Mouse (Mus musculus): ENCODE data around the gene Fbxl7. TPM values are rescaled to one million over a fixed set of nuclear protein-coding genes. Genes with fewer than 3 reads are reported as not detected.

The Fbxl7 gene
- polyA plus RNA-seq, 1 experiment from 2014 or later, result 9.3 TPM

- Histone ChIP-seq H3K27me3 (replicated peaks; ENCODE audit: control insufficient read depth, insufficient read depth, low read length) (no peaks in the 10 kb centered on the region), H3K9me3 (ENCODE audit: control insufficient read depth, low read length) (no peaks in the 10 kb centered on the region), H3K9ac (ENCODE audit: low read depth, low read length) (no peak overlapping the region), H3K4me1 (replicated peaks; ENCODE audit: control insufficient read depth, insufficient read depth, low read length) (no peaks in the 10 kb centered on the region), H3K36me3 (ENCODE audit: control insufficient read depth, insufficient read depth, low read length) (no peaks in the 10 kb centered on the region), H3K27ac (ENCODE audit: low read depth, low read length) (no peak overlapping the region), H3K4me3 (ENCODE audit: low read depth, low read length) (no peak overlapping the region), H3K4me2 (no peak overlapping the region)
- ATAC-seq (replicated peaks; ENCODE audit: low FRiP score), result no peak
- DNase-seq (ENCODE audit: low spot score), result no peak
- 82% methylated on average over 6 of the region's 6 CpGs for WGBS
Measured at GRCm38 (mm10) chr15:26703156-26703840, 192.1 kb downstream of the Fbxl7 start.

DNA sequence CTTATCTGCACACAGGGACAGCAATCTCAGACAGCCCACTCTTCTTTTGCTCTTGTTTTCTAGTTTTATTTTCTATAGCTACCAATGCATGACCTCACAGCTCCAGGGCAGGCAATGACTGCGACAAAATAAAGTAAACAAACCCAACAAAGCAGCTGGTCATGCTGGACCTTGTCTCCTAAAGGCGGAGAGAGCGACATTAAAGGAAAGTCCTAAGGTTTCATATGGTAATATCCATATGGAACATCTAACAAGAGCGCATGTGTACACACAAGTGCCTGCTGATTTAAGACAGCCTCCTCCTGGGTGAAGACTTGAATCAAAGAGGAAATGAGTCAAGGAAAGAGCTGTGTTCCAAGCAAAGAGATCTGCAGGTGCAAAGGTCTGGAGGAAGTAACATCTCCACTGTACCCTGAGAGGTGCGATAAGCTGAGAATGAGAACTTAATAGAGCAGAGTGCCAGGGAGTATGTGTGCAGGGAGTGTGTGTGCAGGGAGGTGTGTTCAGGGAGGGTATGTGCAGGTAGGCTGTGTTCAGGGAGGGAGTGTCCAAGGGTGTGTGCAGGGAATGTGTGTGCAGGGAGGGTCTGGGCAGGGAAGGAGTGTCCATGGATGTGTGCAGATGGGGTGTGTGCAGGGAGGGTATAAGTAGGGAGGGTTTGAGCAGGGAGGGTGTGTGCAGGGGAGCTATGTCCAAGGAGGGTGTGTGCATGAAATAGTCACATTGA is 193.3 kb downstream of the Fbxl7 start:
- DNase-seq (ENCODE audit: low spot score), result no peak
- Histone ChIP-seq H3K36me3 (ENCODE audit: control insufficient read depth, insufficient read depth, low read length) (no peaks in the 10 kb centered on the region), H3K27ac (ENCODE audit: low read depth, low read length) (no peak overlapping the region), H3K27me3 (replicated peaks; ENCODE audit: control insufficient read depth, insufficient read depth, low read length) (no peaks in the 10 kb centered on the region), H3K9ac (ENCODE audit: low read depth, low read length) (no peak overlapping the region), H3K4me1 (replicated peaks; ENCODE audit: control insufficient read depth, insufficient read depth, low read length) (no peaks in the 10 kb centered on the region), H3K4me3 (ENCODE audit: low read depth, low read length) (no peak overlapping the region), H3K4me2 (no peak overlapping the region), H3K9me3 (ENCODE audit: control insufficient read depth, low read length) (no peaks in the 10 kb centered on the region)
- WGBS, result 72% methylated on average over 5 of the region's 5 CpGs
- no peak for ATAC-seq (replicated peaks; ENCODE audit: low FRiP score)

DNA sequence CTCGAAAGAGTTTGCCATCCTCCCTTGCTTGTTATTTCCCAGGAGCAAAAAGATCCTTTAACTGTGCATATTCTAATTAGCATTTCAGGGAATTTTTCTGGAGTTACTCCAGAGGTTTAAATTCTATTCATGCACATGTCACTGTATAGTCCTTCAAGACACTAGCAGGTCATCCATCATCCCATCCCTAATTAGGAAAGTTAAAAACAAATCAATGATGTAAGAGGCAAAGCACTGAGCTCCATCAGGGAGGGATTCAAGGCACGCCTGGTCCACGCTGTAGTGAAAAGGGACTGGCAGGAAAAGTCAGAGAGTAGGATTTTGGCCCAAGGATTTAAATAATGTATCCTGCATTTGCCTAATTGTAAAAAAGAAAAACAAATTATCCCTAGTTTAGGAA is 202.3 kb downstream of the Fbxl7 start:
- H3K4me1 ChIP-seq (replicated peaks; ENCODE audit: control insufficient read depth, insufficient read depth, low read length), result no peaks in the 10 kb centered on the region
- ATAC-seq (replicated peaks; ENCODE audit: low FRiP score) (no peak), DNase-seq (ENCODE audit: low spot score) (no peak)
- no peaks in the 10 kb centered on the region for H3K36me3 ChIP-seq (ENCODE audit: control insufficient read depth, insufficient read depth, low read length)
- no peak overlapping the region for H3K4me3 ChIP-seq (ENCODE audit: low read depth, low read length)
- 67% methylated on average over 3 of the region's 3 CpGs for WGBS
- no peak overlapping the region for H3K4me2 ChIP-seq
- no peak overlapping the region for H3K9ac ChIP-seq (ENCODE audit: low read depth, low read length)
- no peaks in the 10 kb centered on the region for H3K9me3 ChIP-seq (ENCODE audit: control insufficient read depth, low read length)
- no peak overlapping the region for H3K27ac ChIP-seq (ENCODE audit: low read depth, low read length)
- no peaks in the 10 kb centered on the region for H3K27me3 ChIP-seq (replicated peaks; ENCODE audit: control insufficient read depth, insufficient read depth, low read length)

GRCm38 (mm10) chr15:26688472-26689104 is 206.8 kb downstream of the Fbxl7 start:
- Histone ChIP-seq H3K4me3 (ENCODE audit: low read depth, low read length) (no peak overlapping the region), H3K27ac (ENCODE audit: low read depth, low read length) (no peak overlapping the region), H3K9me3 (ENCODE audit: control insufficient read depth, low read length) (no peaks in the 10 kb centered on the region), H3K4me2 (no peak overlapping the region), H3K27me3 (replicated peaks; ENCODE audit: control insufficient read depth, insufficient read depth, low read length) (no peaks in the 10 kb centered on the region), H3K9ac (ENCODE audit: low read depth, low read length) (no peak overlapping the region), H3K4me1 (replicated peaks; ENCODE audit: control insufficient read depth, insufficient read depth, low read length) (no peaks in the 10 kb centered on the region), H3K36me3 (ENCODE audit: control insufficient read depth, insufficient read depth, low read length) (no peaks in the 10 kb centered on the region)
- WGBS, result 63% methylated on average over 10 of the region's 10 CpGs
- ATAC-seq (replicated peaks; ENCODE audit: low FRiP score), result no peak
- DNase-seq (ENCODE audit: low spot score), result no peak

DNA sequence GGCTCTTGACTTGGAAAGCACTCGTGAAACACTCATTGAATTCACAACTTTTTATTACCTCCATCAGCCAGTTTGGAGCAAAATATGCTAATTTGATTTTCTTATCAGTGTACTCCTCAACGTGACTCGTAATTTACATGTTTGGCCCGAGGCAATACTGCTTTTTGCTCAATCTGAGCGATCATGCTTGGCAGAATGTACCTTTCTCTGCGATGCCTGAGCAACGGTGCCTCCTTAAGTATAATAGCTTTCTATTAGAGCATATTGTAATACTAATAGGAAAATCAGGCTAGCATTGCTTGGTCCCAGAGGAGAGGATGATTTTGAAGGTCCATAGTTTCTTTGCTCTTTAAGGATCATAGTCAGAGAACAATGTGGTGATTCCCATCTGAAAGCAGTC is 207.7 kb downstream of the Fbxl7 start:
- ATAC-seq (replicated peaks; ENCODE audit: low FRiP score), result no peak

GRCm38 (mm10) chr15:26682279-26682678 is 213.1 kb downstream of the Fbxl7 start:
- no peak overlapping the region for H3K27ac ChIP-seq (ENCODE audit: low read depth, low read length)
- ATAC-seq (replicated peaks; ENCODE audit: low FRiP score), result no peak
- no peaks in the 10 kb centered on the region for H3K4me1 ChIP-seq (replicated peaks; ENCODE audit: control insufficient read depth, insufficient read depth, low read length)
- DNase-seq (ENCODE audit: low spot score), result no peak
- no peaks in the 10 kb centered on the region for H3K27me3 ChIP-seq (replicated peaks; ENCODE audit: control insufficient read depth, insufficient read depth, low read length)
- 82% methylated on average over 9 of the region's 9 CpGs for WGBS
- H3K4me2 ChIP-seq, result no peak overlapping the region
- no peak overlapping the region for H3K4me3 ChIP-seq (ENCODE audit: low read depth, low read length)
- H3K9ac ChIP-seq (ENCODE audit: low read depth, low read length), result no peak overlapping the region
- H3K9me3 ChIP-seq (ENCODE audit: control insufficient read depth, low read length), result no peaks in the 10 kb centered on the region
- no peaks in the 10 kb centered on the region for H3K36me3 ChIP-seq (ENCODE audit: control insufficient read depth, insufficient read depth, low read length)

More for the DNA sequence above, 207.7 kb downstream of the Fbxl7 start:
- no peak overlapping the region for H3K4me2 ChIP-seq
- DNase-seq (ENCODE audit: low spot score), result no peak
- H3K27me3 ChIP-seq (replicated peaks; ENCODE audit: control insufficient read depth, insufficient read depth, low read length), result no peaks in the 10 kb centered on the region
- H3K9me3 ChIP-seq (ENCODE audit: control insufficient read depth, low read length), result no peaks in the 10 kb centered on the region
- no peak overlapping the region for H3K4me3 ChIP-seq (ENCODE audit: low read depth, low read length)
- no peaks in the 10 kb centered on the region for H3K4me1 ChIP-seq (replicated peaks; ENCODE audit: control insufficient read depth, insufficient read depth, low read length)
- H3K36me3 ChIP-seq (ENCODE audit: control insufficient read depth, insufficient read depth, low read length), result no peaks in the 10 kb centered on the region
- 83% methylated on average over 7 of the region's 7 CpGs for WGBS
- H3K9ac ChIP-seq (ENCODE audit: low read depth, low read length), result no peak overlapping the region
- H3K27ac ChIP-seq (ENCODE audit: low read depth, low read length), result no peak overlapping the region

GRCm38 (mm10) chr15:26673239-26673859 is 222.0 kb downstream of the Fbxl7 start:
- no peak for ATAC-seq (replicated peaks; ENCODE audit: low FRiP score)
- no peaks in the 10 kb centered on the region for H3K9me3 ChIP-seq (ENCODE audit: control insufficient read depth, low read length)
- no peaks in the 10 kb centered on the region for H3K36me3 ChIP-seq (ENCODE audit: control insufficient read depth, insufficient read depth, low read length)
- DNase-seq (ENCODE audit: low spot score), result no peak
- no peak overlapping the region for H3K4me3 ChIP-seq (ENCODE audit: low read depth, low read length)
- H3K9ac ChIP-seq (ENCODE audit: low read depth, low read length), result no peak overlapping the region
- no peaks in the 10 kb centered on the region for H3K4me1 ChIP-seq (replicated peaks; ENCODE audit: control insufficient read depth, insufficient read depth, low read length)
- H3K27me3 ChIP-seq (replicated peaks; ENCODE audit: control insufficient read depth, insufficient read depth, low read length), result no peaks in the 10 kb centered on the region
- 82% methylated on average over 5 of the region's 5 CpGs for WGBS
- no peak overlapping the region for H3K4me2 ChIP-seq
- no peak overlapping the region for H3K27ac ChIP-seq (ENCODE audit: low read depth, low read length)

DNA sequence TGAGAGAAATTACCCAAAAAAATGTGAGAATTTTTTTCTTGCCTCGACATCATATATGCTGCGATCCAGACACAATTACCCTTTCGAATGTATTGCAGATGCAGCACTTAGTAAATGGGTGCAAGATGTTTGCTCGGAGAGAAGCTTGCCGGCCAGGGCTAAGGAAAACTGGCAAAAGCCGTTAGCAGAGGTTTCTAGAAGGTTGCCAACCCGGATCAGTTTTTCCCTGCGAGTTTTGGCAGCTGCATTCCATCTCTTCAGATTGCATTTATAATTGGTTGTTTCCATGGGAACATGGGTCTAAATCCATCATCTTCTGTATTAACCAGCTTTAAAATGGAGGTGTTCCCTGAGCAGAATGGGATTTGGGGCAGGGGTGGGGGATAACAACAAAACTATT is 240.4 kb downstream of the Fbxl7 start:
- H3K9me3 ChIP-seq (ENCODE audit: control insufficient read depth, low read length), result no peaks in the 10 kb centered on the region
- 82% methylated on average over 8 of the region's 8 CpGs for WGBS

More for the DNA sequence above, 240.4 kb downstream of the Fbxl7 start:
- Histone ChIP-seq H3K9ac (ENCODE audit: low read depth, low read length) (no peak overlapping the region), H3K4me1 (replicated peaks; ENCODE audit: control insufficient read depth, insufficient read depth, low read length) (no peaks in the 10 kb centered on the region), H3K27me3 (replicated peaks; ENCODE audit: control insufficient read depth, insufficient read depth, low read length) (no peaks in the 10 kb centered on the region), H3K27ac (ENCODE audit: low read depth, low read length) (no peak overlapping the region), H3K4me3 (ENCODE audit: low read depth, low read length) (no peak overlapping the region), H3K36me3 (ENCODE audit: control insufficient read depth, insufficient read depth, low read length) (no peaks in the 10 kb centered on the region), H3K4me2 (no peak overlapping the region)
- no peak for DNase-seq (ENCODE audit: low spot score)
- ATAC-seq (replicated peaks; ENCODE audit: low FRiP score), result no peak

All from liver, embryonic 11.5 days (tissue).